Mouse (Mus musculus): Measurements from ENCODE around the gene Ckap2l. TPM values are rescaled to one million over a fixed set of nuclear protein-coding genes. Genes with fewer than 3 reads are reported as not detected.

Gene Ckap2l
- polyA plus RNA-seq, 1 experiment from 2014 or later, result 22.8 TPM

DNA sequence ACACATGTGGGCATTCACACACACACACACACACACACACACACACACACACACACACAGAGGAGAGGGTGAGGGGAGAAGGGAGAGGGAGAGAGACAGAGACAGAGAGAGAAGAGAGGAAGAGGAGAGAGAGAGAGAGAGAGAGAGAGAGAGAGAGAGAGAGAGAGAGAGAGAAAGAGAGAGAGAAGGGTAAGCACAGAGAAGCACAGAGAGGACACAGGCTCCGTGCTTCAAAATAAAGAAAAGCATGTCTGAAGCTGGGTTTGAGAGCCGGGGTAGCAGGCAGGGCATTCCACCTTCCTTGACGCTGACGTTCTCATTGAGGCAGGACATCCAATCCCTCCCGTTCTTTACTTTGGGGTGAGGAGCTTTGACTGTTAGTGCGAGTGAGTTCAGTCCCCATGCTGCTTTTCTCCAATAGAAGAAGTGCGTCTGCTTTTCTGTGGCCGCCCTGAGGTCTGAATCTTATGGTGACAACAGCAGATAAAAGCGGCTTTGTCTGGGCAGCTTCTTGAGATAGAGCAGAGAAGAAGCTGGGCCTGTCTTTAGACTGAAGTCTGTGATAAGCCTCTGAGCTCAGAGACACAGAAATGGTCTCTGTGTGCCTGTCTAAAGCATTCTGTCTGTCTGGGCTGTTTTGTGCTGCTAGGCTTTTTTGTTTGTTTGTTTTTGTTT is 63.1 kb downstream of the Ckap2l start:
- ATAC-seq (replicated peaks; ENCODE audit: low FRiP score, low read depth) (no peak), DNase-seq (ENCODE audit: low spot score) (no peak)
- no peaks in the 10 kb centered on the region for H3K9me3 ChIP-seq (replicated peaks; ENCODE audit: low read length)
- H3K27me3 ChIP-seq (ENCODE audit: insufficient read depth, low read length), result no peaks in the 10 kb centered on the region
- H3K4me2 ChIP-seq (ENCODE audit: low read length), result no peak overlapping the region
- H3K4me1 ChIP-seq (replicated peaks; ENCODE audit: insufficient read depth, low read length), result no peaks in the 10 kb centered on the region
- H3K27ac ChIP-seq, result no peak overlapping the region
- H3K4me3 ChIP-seq (replicated peaks; ENCODE audit: low read depth, low read length), result no peak overlapping the region
- WGBS, result 74% methylated on average over 9 of the region's 9 CpGs
- TF ChIP-seq CTCF (IDR thresholded peaks at IDR 0.05; ENCODE audit: low read depth), result no peak
- H3K9ac ChIP-seq (ENCODE audit: low read depth, low read length), result no peak overlapping the region
- H3K36me3 ChIP-seq (ENCODE audit: insufficient read depth, low read length), result no peaks in the 10 kb centered on the region

DNA sequence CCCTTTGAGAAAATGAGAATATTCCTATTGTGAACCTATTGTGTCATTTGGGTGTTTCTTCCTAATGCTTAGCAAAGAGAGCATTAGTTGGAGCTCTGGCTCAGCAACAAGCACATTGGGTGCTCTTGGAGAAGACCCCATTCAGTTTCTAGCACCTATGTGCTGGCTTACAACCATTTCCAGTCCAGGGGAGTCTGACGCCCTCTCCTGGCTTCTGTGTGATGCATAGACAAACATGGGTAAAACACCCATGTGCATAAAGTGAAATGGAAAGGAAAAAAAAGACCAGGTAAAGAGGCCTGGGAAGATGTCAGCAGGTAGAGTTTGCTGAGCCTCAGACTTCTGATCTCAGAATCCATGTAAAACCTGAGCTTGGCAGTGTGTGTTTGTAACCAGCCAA is 63.8 kb downstream of the Ckap2l start:
- H3K27ac ChIP-seq, result no peak overlapping the region
- no peak overlapping the region for H3K4me2 ChIP-seq (ENCODE audit: low read length)
- no peak for DNase-seq (ENCODE audit: low spot score)
- H3K9ac ChIP-seq (ENCODE audit: low read depth, low read length), result no peak overlapping the region
- no peak for ATAC-seq (replicated peaks; ENCODE audit: low FRiP score, low read depth)
- H3K9me3 ChIP-seq (replicated peaks; ENCODE audit: low read length), result no peaks in the 10 kb centered on the region
- 73% methylated on average over 1 of the region's 1 CpGs for WGBS
- H3K4me3 ChIP-seq (replicated peaks; ENCODE audit: low read depth, low read length), result no peak overlapping the region
- H3K27me3 ChIP-seq (ENCODE audit: insufficient read depth, low read length), result no peaks in the 10 kb centered on the region
- no peaks in the 10 kb centered on the region for H3K36me3 ChIP-seq (ENCODE audit: insufficient read depth, low read length)
- peak; percentile 12; the same call in 1 of the 2 replicates for TF ChIP-seq CTCF (IDR thresholded peaks at IDR 0.05; ENCODE audit: low read depth)
- no peaks in the 10 kb centered on the region for H3K4me1 ChIP-seq (replicated peaks; ENCODE audit: insufficient read depth, low read length)

DNA sequence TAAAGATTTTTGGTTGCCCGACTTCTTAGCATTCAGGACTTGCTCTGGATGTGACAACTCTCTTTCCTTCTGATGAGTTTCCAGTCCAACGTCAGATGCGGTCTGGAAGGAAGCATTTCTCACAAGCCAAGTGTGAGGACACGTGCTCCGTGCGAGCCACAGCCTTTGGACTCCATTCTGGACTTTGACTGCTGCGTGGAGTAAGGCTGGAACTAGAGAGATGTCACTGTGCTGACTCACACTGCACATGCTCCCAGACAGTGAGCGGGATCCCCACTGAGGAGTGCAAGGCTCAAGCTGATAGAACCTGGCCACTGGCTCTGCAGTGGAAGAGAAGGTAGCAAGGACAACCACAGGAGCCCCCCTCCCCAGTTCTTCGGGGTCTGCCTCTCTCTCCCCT is 64.5 kb downstream of the Ckap2l start:
- no peak for TF ChIP-seq CTCF (IDR thresholded peaks at IDR 0.05; ENCODE audit: low read depth)
- Histone ChIP-seq H3K36me3 (ENCODE audit: insufficient read depth, low read length) (no peaks in the 10 kb centered on the region), H3K9me3 (replicated peaks; ENCODE audit: low read length) (no peaks in the 10 kb centered on the region), H3K4me1 (replicated peaks; ENCODE audit: insufficient read depth, low read length) (no peaks in the 10 kb centered on the region), H3K4me3 (replicated peaks; ENCODE audit: low read depth, low read length) (no peak overlapping the region), H3K27ac (no peak overlapping the region), H3K9ac (ENCODE audit: low read depth, low read length) (no peak overlapping the region), H3K27me3 (ENCODE audit: insufficient read depth, low read length) (no peaks in the 10 kb centered on the region), H3K4me2 (ENCODE audit: low read length) (no peak overlapping the region)
- DNase-seq (ENCODE audit: low spot score) (peak; percentile 7), ATAC-seq (replicated peaks; ENCODE audit: low FRiP score, low read depth) (peak; percentile 93)
- WGBS, result 73% methylated on average over 9 of the region's 9 CpGs

DNA sequence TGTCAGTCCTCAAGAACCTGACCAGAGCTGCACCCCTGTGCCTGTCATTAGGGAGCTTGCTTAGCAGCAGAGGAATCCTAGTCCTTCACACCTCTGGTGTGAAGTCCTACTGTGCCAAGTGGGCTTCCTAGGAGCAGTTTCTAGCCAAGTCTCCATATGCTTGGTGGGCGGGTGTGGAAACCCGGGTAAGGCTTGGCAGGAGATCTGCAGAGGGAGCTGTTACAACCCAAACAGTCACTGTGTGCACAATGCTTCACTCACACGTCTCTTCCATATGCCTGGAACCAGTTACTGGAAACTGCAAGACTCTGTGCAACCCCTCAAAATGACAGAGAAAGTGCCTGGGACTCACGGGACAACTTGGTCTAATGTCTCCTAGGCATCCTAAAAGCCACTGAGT is 65.0 kb downstream of the Ckap2l start:
- Histone ChIP-seq H3K27me3 (ENCODE audit: insufficient read depth, low read length) (no peaks in the 10 kb centered on the region), H3K4me2 (ENCODE audit: low read length) (no peak overlapping the region), H3K36me3 (ENCODE audit: insufficient read depth, low read length) (no peaks in the 10 kb centered on the region), H3K9me3 (replicated peaks; ENCODE audit: low read length) (no peaks in the 10 kb centered on the region), H3K4me1 (replicated peaks; ENCODE audit: insufficient read depth, low read length) (no peaks in the 10 kb centered on the region), H3K27ac (no peak overlapping the region), H3K9ac (ENCODE audit: low read depth, low read length) (no peak overlapping the region), H3K4me3 (replicated peaks; ENCODE audit: low read depth, low read length) (no peak overlapping the region)
- no peak for TF ChIP-seq CTCF (IDR thresholded peaks at IDR 0.05; ENCODE audit: low read depth)
- ATAC-seq (replicated peaks; ENCODE audit: low FRiP score, low read depth) (no peak), DNase-seq (ENCODE audit: low spot score) (no peak)
- WGBS, result 38% methylated on average over 4 of the region's 4 CpGs

DNA sequence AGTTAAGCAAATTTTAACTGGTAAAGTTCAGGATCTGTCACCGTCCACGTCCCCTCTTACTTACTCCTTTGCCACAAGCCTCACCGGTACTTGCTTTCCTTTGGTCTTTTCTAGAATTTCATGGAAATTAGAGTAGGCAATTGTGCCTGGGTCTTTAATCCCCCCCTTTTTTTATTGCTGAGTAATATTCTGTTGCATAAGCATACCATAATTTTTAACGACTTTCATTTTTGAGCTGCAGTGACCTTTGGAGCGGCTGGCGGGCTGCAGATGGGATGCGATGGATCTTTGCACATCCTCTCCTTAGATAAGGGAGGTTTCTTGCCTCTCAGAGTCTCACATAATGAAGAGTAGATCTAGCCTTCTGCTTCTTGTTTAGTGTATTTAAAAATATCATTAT is 67.7 kb downstream of the Ckap2l start:
- ATAC-seq (replicated peaks; ENCODE audit: low FRiP score, low read depth), result no peak
- Histone ChIP-seq H3K4me1 (replicated peaks; ENCODE audit: insufficient read depth, low read length) (no peaks in the 10 kb centered on the region), H3K4me2 (ENCODE audit: low read length) (no peak overlapping the region), H3K9me3 (replicated peaks; ENCODE audit: low read length) (no peaks in the 10 kb centered on the region), H3K36me3 (ENCODE audit: insufficient read depth, low read length) (no peaks in the 10 kb centered on the region), H3K9ac (ENCODE audit: low read depth, low read length) (no peak overlapping the region), H3K4me3 (replicated peaks; ENCODE audit: low read depth, low read length) (no peak overlapping the region), H3K27me3 (ENCODE audit: insufficient read depth, low read length) (no peaks in the 10 kb centered on the region), H3K27ac (no peak overlapping the region)
- WGBS, result 91% methylated on average over 7 of the region's 7 CpGs
- TF ChIP-seq CTCF (IDR thresholded peaks at IDR 0.05; ENCODE audit: low read depth), result no peak
- no peak for DNase-seq (ENCODE audit: low spot score)

DNA sequence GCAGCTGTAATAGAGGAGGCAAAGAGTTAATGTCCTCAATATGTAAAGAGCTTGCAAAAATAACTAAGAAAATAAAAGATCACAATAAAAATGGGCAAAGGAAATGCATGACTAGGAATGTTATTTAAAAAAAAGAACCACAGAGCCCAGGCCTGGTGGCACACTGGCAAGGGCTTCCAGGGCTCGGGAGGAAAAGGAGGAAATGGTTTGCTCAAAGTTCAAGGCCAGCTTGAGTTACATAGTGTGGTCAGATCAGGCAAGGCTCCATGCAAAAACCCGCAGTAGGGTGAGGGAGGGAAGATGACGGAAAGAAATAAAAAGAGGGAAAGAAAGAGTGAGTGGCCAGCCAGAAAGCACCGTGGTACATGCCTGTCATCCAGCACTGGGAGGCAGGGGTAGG is 68.4 kb downstream of the Ckap2l start:
- WGBS, result 90% methylated on average over 4 of the region's 4 CpGs
- ATAC-seq (replicated peaks; ENCODE audit: low FRiP score, low read depth) (no peak), DNase-seq (ENCODE audit: low spot score) (no peak)
- no peaks in the 10 kb centered on the region for H3K27me3 ChIP-seq (ENCODE audit: insufficient read depth, low read length)
- no peaks in the 10 kb centered on the region for H3K4me1 ChIP-seq (replicated peaks; ENCODE audit: insufficient read depth, low read length)
- H3K9me3 ChIP-seq (replicated peaks; ENCODE audit: low read length), result no peaks in the 10 kb centered on the region
- H3K9ac ChIP-seq (ENCODE audit: low read depth, low read length), result no peak overlapping the region
- no peak overlapping the region for H3K4me3 ChIP-seq (replicated peaks; ENCODE audit: low read depth, low read length)
- no peaks in the 10 kb centered on the region for H3K36me3 ChIP-seq (ENCODE audit: insufficient read depth, low read length)
- no peak for TF ChIP-seq CTCF (IDR thresholded peaks at IDR 0.05; ENCODE audit: low read depth)
- no peak overlapping the region for H3K27ac ChIP-seq
- no peak overlapping the region for H3K4me2 ChIP-seq (ENCODE audit: low read length)

DNA sequence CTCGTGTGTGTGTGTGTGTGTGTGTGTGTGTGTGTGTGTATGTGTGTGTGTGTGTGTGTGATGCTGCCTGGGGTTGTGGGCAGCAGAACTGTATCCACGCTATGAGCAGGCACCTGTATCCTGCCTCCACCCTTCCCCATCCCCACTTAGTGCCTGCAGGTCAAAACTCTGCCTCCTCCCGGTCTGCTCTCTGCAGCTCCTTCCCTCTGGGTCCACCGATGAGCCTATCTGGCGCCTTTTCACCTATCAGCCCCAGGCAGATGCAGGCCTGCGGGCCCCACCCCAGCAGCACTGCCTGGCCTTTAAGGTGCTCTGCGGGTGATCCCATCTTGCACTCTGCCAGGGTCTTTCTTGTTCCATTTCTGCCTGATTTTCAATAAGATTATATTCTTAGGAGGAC is 69.3 kb downstream of the Ckap2l start:
- no peak for TF ChIP-seq CTCF (IDR thresholded peaks at IDR 0.05; ENCODE audit: low read depth)
- no peak overlapping the region for H3K27ac ChIP-seq
- H3K4me3 ChIP-seq (replicated peaks; ENCODE audit: low read depth, low read length), result no peak overlapping the region
- DNase-seq (ENCODE audit: low spot score) (no peak), ATAC-seq (replicated peaks; ENCODE audit: low FRiP score, low read depth) (no peak)
- H3K4me1 ChIP-seq (replicated peaks; ENCODE audit: insufficient read depth, low read length), result no peaks in the 10 kb centered on the region
- H3K4me2 ChIP-seq (ENCODE audit: low read length), result no peak overlapping the region
- 85% methylated on average over 6 of the region's 7 CpGs for WGBS
- no peaks in the 10 kb centered on the region for H3K36me3 ChIP-seq (ENCODE audit: insufficient read depth, low read length)
- H3K27me3 ChIP-seq (ENCODE audit: insufficient read depth, low read length), result no peaks in the 10 kb centered on the region
- H3K9me3 ChIP-seq (replicated peaks; ENCODE audit: low read length), result no peaks in the 10 kb centered on the region
- no peak overlapping the region for H3K9ac ChIP-seq (ENCODE audit: low read depth, low read length)
